Comparison of ENCODE assay signal across 12 mouse cellular contexts in genomic region chr2:143851354-143852221, GRCm38 (mm10). TPM values are rescaled to one million over a fixed set of nuclear protein-coding genes. Genes with fewer than 3 reads are reported as not detected.
DNase-seq lines count a peak whose midpoint lies in the region; ATAC-seq and TF ChIP-seq lines count a peak whose summit lies in the region.
"Had no signal": no experiment of that assay in that cellular context is flagged by ENCODE, and none has a peak within 500 bp of the region (broad histone marks: within the 10 kb centered on the region; RNA-seq: fewer than 3 reads in every experiment).

No protein-coding gene starts in this region.

- peak; percentile 18 for DNase-seq in gastrocnemius, adult 18-20 months (ENCODE audit: low spot score)
- DNase-seq in gastrocnemius, postnatal 14 days, result no peak
- DNase-seq in lung, postnatal 4 days, result no peak
- DNase-seq in forebrain, postnatal 0 days, result peak; percentile 70
- DNase-seq: gastrocnemius, postnatal 10 days; kidney, postnatal 36 days; liver, postnatal 0 days had no signal

- H3K4me2 ChIP-seq in lung, embryonic 16.5 days (ENCODE audit: low read depth, low read length), result no peak overlapping the region
- peak overlapping the region; percentile 10; the same call in 1 of the 2 replicates for H3K4me2 ChIP-seq in forebrain, postnatal 0 days (ENCODE audit: low read depth)

- H3K36me3 ChIP-seq in lung, embryonic 16.5 days (ENCODE audit: control insufficient read depth, insufficient read depth, low read length), result no peaks in the 10 kb centered on the region
- H3K36me3 ChIP-seq in forebrain, postnatal 0 days (ENCODE audit: insufficient read depth), result no peaks in the 10 kb centered on the region

- H3K27me3 ChIP-seq in lung, embryonic 16.5 days (ENCODE audit: control insufficient read depth, insufficient read depth, low read depth, low read length), result no peaks in the 10 kb centered on the region
- H3K27me3 ChIP-seq in forebrain, postnatal 0 days (ENCODE audit: insufficient read depth, low read length), result no peaks in the 10 kb centered on the region

- no peaks in the 10 kb centered on the region for H3K9me3 ChIP-seq in lung, embryonic 16.5 days (ENCODE audit: control insufficient read depth, low read length)
- no peaks in the 10 kb centered on the region for H3K9me3 ChIP-seq in forebrain, postnatal 0 days (ENCODE audit: low read length)

- H3K4me1 ChIP-seq in lung, embryonic 16.5 days (replicated peaks; ENCODE audit: control insufficient read depth, insufficient read depth, low read length), result peaks cover 19% of the 10 kb centered on the region
- peaks cover 10% of the 10 kb centered on the region; the same call in 1 of the 2 replicates for H3K4me1 ChIP-seq in forebrain, postnatal 0 days (ENCODE audit: insufficient read depth)

- no peak overlapping the region for H3K4me3 ChIP-seq in lung, embryonic 16.5 days (ENCODE audit: low read length)
- H3K4me3 ChIP-seq in forebrain, postnatal 0 days (ENCODE audit: low read depth, low read length), result no peak overlapping the region

- intact Hi-C loops in gastrocnemius, postnatal 14 days (cut with DNase I; ENCODE audit: low total_unique reads), result no loop called here

- no peak for TF ChIP-seq CTCF in forebrain, postnatal 0 days (IDR thresholded peaks at IDR 0.05; ENCODE audit: low read depth)

- H3K9ac ChIP-seq in lung, embryonic 16.5 days (ENCODE audit: low read length), result no peak overlapping the region
- H3K9ac ChIP-seq in forebrain, postnatal 0 days, result no peak overlapping the region
- H3K9ac ChIP-seq: liver, postnatal 0 days had no signal

- ATAC-seq in lung, embryonic 16.5 days (ENCODE audit: low read depth), result no peak
- ATAC-seq in forebrain, postnatal 0 days, result peak; percentile 90
- peak; percentile 51 for ATAC-seq in megakaryocyte progenitor cell, adult 5-6 weeks (replicated peaks; ENCODE audit: poor library complexity)
- ATAC-seq in erythroblast, adult 5-6 weeks (replicated peaks; ENCODE audit: low FRiP score, poor library complexity, severe bottlenecking), result no peak
- ATAC-seq in inflammation-experienced regulatory T-cells, adult 6 months, result no peak
- ATAC-seq: activated CD4-positive, CD25-positive, alpha-beta regulatory T cell, adult 4 months had no signal

- peak overlapping the region; percentile 72 for H3K27ac ChIP-seq in lung, embryonic 16.5 days (ENCODE audit: low read length)
- 0 out of 2 replicates have a peak overlapping the region, but pooled peaks have one; percentile 30 for H3K27ac ChIP-seq in forebrain, postnatal 0 days (ENCODE audit: low read depth, low read length)

- 76% methylated on average over 12 of the region's 12 CpGs for WGBS in lung, embryonic 16.5 days
- WGBS in forebrain, postnatal 0 days, result 52% methylated on average over 12 of the region's 12 CpGs

RNA-seq across cellular contexts. Expression of gene Bfsp1, which starts 11.4 kb away (rescaled TPM):
- total RNA-seq in gastrocnemius, adult 18-20 months (2021), result not detected
- under 1 TPM; 0.53 to 0.66 TPM for total RNA-seq in gastrocnemius, postnatal 14 days (2021)
- polyA plus RNA-seq in lung, embryonic 16.5 days (2015; fragmentation: Nextera tagmentation; extraction: Ambion mirVana), result 1.6 and 2.2 TPM in 2 replicates
- 2.5 and 3.7 TPM in 2 replicates for total RNA-seq in forebrain, postnatal 0 days (2014; rRNA removed)
- 1.3 and 1.9 TPM in 2 replicates for polyA plus RNA-seq in forebrain, postnatal 0 days (2015; fragmentation: Nextera tagmentation; extraction: Ambion mirVana)
- total RNA-seq in megakaryocyte progenitor cell, adult 5-6 weeks (2015), result 0.07 TPM in 1 of 2 replicates, not detected in the other
- total RNA-seq in megakaryocyte progenitor cell, adult 5-6 weeks (2017), result 0.50 TPM in 1 of 2 replicates, not detected in the other
- not detected in 2 replicates for total RNA-seq in erythroblast, adult 5-6 weeks (2015; ENCODE audit: low replicate concordance)
- total RNA-seq in erythroblast, adult 5-6 weeks (2017; ENCODE audit: low replicate concordance), result 0.68 TPM in 1 of 2 replicates, not detected in the other
- polyA plus RNA-seq in inflammation-experienced regulatory T-cells, adult 6 months (2017; shearing (Covaris generic)), result not detected

Comparison
In these comparisons a context has a peak if more than half of its experiments do, and no peak if none do; other contexts are left out.
1. DNase-seq: peak in gastrocnemius, adult 18-20 months (single experiment) and forebrain, postnatal 0 days (single experiment); none in gastrocnemius, postnatal 14 days (single experiment) and lung, postnatal 4 days (0 of 2).
2. ATAC-seq: peak in forebrain, postnatal 0 days (single experiment) and megakaryocyte progenitor cell, adult 5-6 weeks (single experiment); none in lung, embryonic 16.5 days (single experiment), erythroblast, adult 5-6 weeks (single experiment) and inflammation-experienced regulatory T-cells, adult 6 months (single experiment).